Mouse (Mus musculus): ENCODE results near the gene Fiz1. TPM values are rescaled to one million over a fixed set of nuclear protein-coding genes. Genes with fewer than 3 reads are reported as not detected.

Fiz1 gene
- polyA plus RNA-seq, 1 experiment: 28.0 TPM

GRCm38 (mm10) chr7:4993347-4993998 lies 21.0 kb downstream of the Fiz1 start:
- TF ChIP-seq GATA1 (IDR thresholded peaks at IDR 0.05; ENCODE audit: borderline replicate concordance, low read length): no peak
- TF ChIP-seq FLI1 (IDR thresholded peaks at IDR 0.05; ENCODE audit: low read length): no peak
- Histone ChIP-seq H3K4me1 (peaks cover 22% of the 10 kb centered on the region), H3K36me3 (replicated peaks; ENCODE audit: low read length) (peaks cover 26% of the 10 kb centered on the region)

GRCm38 (mm10) chr7:4988250-4988649 lies 26.2 kb downstream of the Fiz1 start:
- H3K4me1 ChIP-seq: peaks cover 7% of the 10 kb centered on the region; the same call in 1 of the 2 replicates
- H3K9me3 ChIP-seq: peaks cover 33% of the 10 kb centered on the region
- no peak overlapping the region for H3K4me3 ChIP-seq (replicated peaks)
- peaks cover 28% of the 10 kb centered on the region for H3K27me3 ChIP-seq (replicated peaks)
- no peak for TF ChIP-seq FLI1 (IDR thresholded peaks at IDR 0.05; ENCODE audit: low read length)
- no peak for TF ChIP-seq GATA1 (IDR thresholded peaks at IDR 0.05; ENCODE audit: borderline replicate concordance, low read length)
- peaks cover 11% of the 10 kb centered on the region for H3K36me3 ChIP-seq (replicated peaks; ENCODE audit: low read length)

More at GRCm38 (mm10) chr7:4993347-4993998, 21.0 kb downstream of the Fiz1 start:
- H3K4me3 ChIP-seq (replicated peaks): peak overlapping the region; percentile 4
- peaks cover 5% of the 10 kb centered on the region for H3K27me3 ChIP-seq (replicated peaks)
- H3K9me3 ChIP-seq: peaks cover 49% of the 10 kb centered on the region

- no peak overlapping the region for H3K4me3 ChIP-seq (replicated peaks)
- H3K4me1 ChIP-seq: peaks cover 11% of the 10 kb centered on the region
- no peaks in the 10 kb centered on the region for H3K36me3 ChIP-seq (replicated peaks; ENCODE audit: low read length)
- no peak for TF ChIP-seq FLI1 (IDR thresholded peaks at IDR 0.05; ENCODE audit: low read length)
- no peak for TF ChIP-seq GATA1 (IDR thresholded peaks at IDR 0.05; ENCODE audit: borderline replicate concordance, low read length)
- peaks cover 30% of the 10 kb centered on the region for H3K27me3 ChIP-seq (replicated peaks)
- peaks cover 11% of the 10 kb centered on the region for H3K9me3 ChIP-seq
Measured at GRCm38 (mm10) chr7:4976832-4977231, 37.7 kb downstream of the Fiz1 start.

- H3K4me1 ChIP-seq: peaks cover 24% of the 10 kb centered on the region
- H3K27me3 ChIP-seq (replicated peaks): peaks cover 36% of the 10 kb centered on the region
- H3K4me3 ChIP-seq (replicated peaks): no peak overlapping the region
- TF ChIP-seq FLI1 (IDR thresholded peaks at IDR 0.05; ENCODE audit: low read length) (no peak), GATA1 (IDR thresholded peaks at IDR 0.05; ENCODE audit: borderline replicate concordance, low read length) (no peak)
- peaks cover 11% of the 10 kb centered on the region for H3K9me3 ChIP-seq
- no peaks in the 10 kb centered on the region for H3K36me3 ChIP-seq (replicated peaks; ENCODE audit: low read length)
Measured at GRCm38 (mm10) chr7:4975455-4975854, 39.0 kb downstream of the Fiz1 start.

DNA sequence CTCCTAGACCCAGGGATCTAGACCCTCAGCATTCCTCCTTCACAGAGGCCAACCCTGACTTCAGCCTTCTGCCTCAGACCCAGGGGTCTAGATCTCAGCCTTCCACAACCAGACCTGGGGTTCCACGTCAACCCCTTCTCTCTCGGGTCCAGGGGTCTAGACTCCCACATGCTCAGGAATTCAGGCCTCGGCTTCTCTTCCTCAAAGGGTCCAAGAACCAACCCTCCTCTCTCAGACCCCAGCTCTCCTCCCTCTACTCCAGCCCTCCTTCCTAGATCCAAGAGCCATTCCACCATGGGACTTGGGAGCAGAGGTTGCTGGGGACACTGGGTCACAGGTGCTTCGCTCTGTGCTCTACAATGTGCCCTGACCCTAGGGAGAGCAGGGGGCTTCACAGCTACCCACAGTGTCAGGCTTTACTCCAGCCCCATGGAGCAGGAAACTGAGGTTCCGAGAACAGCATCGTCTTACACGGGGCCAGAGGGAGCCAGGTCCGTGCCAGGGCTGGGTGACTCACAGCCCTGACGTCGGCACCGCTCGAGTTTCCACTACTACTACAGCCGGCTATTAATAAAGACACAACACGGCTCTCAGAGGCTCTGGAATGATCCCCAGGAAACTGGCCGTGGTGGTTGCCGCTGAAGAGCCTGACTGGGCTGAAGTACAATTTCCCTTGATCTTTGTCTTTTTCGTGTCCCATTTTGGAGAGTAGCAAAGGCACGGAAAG lies 42.0 kb downstream of the Fiz1 start:
- no peaks in the 10 kb centered on the region for H3K36me3 ChIP-seq (replicated peaks; ENCODE audit: low read length)
- H3K27me3 ChIP-seq (replicated peaks): peaks cover 45% of the 10 kb centered on the region
- H3K4me3 ChIP-seq (replicated peaks): no peak overlapping the region
- H3K4me1 ChIP-seq: peaks cover 24% of the 10 kb centered on the region
- no peak for TF ChIP-seq GATA1 (IDR thresholded peaks at IDR 0.05; ENCODE audit: borderline replicate concordance, low read length)
- TF ChIP-seq FLI1 (IDR thresholded peaks at IDR 0.05; ENCODE audit: low read length): no peak
- peaks cover 11% of the 10 kb centered on the region for H3K9me3 ChIP-seq

GRCm38 (mm10) chr7:4971710-4972109 lies 42.8 kb downstream of the Fiz1 start:
- Histone ChIP-seq H3K36me3 (replicated peaks; ENCODE audit: low read length) (no peaks in the 10 kb centered on the region), H3K4me1 (peaks cover 24% of the 10 kb centered on the region), H3K27me3 (replicated peaks) (peaks cover 51% of the 10 kb centered on the region), H3K4me3 (replicated peaks) (no peak overlapping the region), H3K9me3 (peaks cover 4% of the 10 kb centered on the region)
- no peak for TF ChIP-seq GATA1 (IDR thresholded peaks at IDR 0.05; ENCODE audit: borderline replicate concordance, low read length)
- no peak for TF ChIP-seq FLI1 (IDR thresholded peaks at IDR 0.05; ENCODE audit: low read length)

DNA sequence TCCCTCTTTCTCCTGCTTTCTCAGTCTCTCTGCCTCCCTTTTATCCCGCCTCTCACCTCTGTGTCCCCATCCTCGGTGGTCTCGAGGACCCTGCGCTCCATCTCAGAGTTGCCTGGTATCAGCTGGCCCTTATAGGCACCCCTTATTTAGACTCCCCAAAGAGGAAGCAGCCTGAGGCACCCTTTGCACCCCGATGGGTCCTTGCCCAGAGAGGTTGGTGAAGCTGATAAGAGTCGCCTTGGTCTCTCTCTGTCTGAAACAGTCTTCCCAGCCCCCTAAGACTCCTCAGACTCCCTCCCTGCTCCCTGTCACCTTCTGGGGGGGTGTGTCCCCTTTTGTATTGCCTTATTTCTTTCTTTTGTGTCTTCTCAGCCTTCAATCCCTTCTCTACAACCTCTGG lies 43.4 kb downstream of the Fiz1 start, which contains the start of gene Sbk3:
Gene Sbk3, minus strand, starts transcription at position 101 of the 400 bp plus-strand sequence.
- Histone ChIP-seq H3K9me3 (no peaks in the 10 kb centered on the region), H3K36me3 (replicated peaks; ENCODE audit: low read length) (no peaks in the 10 kb centered on the region), H3K27me3 (replicated peaks) (peaks cover 50% of the 10 kb centered on the region), H3K4me1 (peaks cover 24% of the 10 kb centered on the region), H3K4me3 (replicated peaks) (no peak within 1 kb of the TSS)
- TF ChIP-seq FLI1 (IDR thresholded peaks at IDR 0.05; ENCODE audit: low read length): no peak
- no peak for TF ChIP-seq GATA1 (IDR thresholded peaks at IDR 0.05; ENCODE audit: borderline replicate concordance, low read length)

GRCm38 (mm10) chr7:4964988-4965387 lies 49.5 kb downstream of the Fiz1 start:
- H3K27me3 ChIP-seq (replicated peaks): peaks cover 34% of the 10 kb centered on the region

GRCm38 (mm10) chr7:4964272-4964671 lies 50.2 kb downstream of the Fiz1 start, which contains the start of gene Sbk2:
Sbk2 (minus strand) TSS chr7:4964406.
- no peak for TF ChIP-seq GATA1 (IDR thresholded peaks at IDR 0.05; ENCODE audit: borderline replicate concordance, low read length)
- TF ChIP-seq FLI1 (IDR thresholded peaks at IDR 0.05; ENCODE audit: low read length): no peak
- peaks cover 16% of the 10 kb centered on the region for H3K4me1 ChIP-seq
- peaks cover 27% of the 10 kb centered on the region for H3K27me3 ChIP-seq (replicated peaks)
- no peaks in the 10 kb centered on the region for H3K36me3 ChIP-seq (replicated peaks; ENCODE audit: low read length)
- no peaks in the 10 kb centered on the region for H3K9me3 ChIP-seq
- H3K4me3 ChIP-seq (replicated peaks): peak within 1 kb of the TSS; percentile 89

More at GRCm38 (mm10) chr7:4964988-4965387, 49.5 kb downstream of the Fiz1 start:
- TF ChIP-seq GATA1 (IDR thresholded peaks at IDR 0.05; ENCODE audit: borderline replicate concordance, low read length) (no peak), FLI1 (IDR thresholded peaks at IDR 0.05; ENCODE audit: low read length) (no peak)
- H3K4me3 ChIP-seq (replicated peaks): no peak overlapping the region
- H3K36me3 ChIP-seq (replicated peaks; ENCODE audit: low read length): no peaks in the 10 kb centered on the region
- H3K9me3 ChIP-seq: no peaks in the 10 kb centered on the region
- peaks cover 12% of the 10 kb centered on the region for H3K4me1 ChIP-seq

DNA sequence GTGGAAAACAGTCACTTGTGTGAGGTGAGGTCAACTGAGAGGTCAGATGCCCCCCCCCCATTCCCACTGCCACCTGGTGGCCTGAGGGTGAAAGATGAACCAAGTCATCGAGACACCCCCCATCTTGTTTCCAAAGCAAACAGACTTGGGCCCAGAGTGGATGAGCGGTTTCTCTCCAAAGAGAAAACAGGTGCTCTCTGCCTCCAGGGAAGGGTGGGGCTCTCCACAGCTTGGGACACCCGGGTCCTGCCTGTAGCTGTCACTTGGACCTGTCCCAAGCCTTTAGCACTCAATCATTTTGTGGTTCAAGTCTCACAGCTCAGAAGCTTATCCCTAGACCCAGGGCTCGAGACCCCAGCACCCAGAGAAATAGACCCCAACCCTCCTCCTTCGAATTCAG lies 51.0 kb downstream of the Fiz1 start:
- no peaks in the 10 kb centered on the region for H3K36me3 ChIP-seq (replicated peaks; ENCODE audit: low read length)
- H3K4me3 ChIP-seq (replicated peaks): peak overlapping the region; percentile 89
- TF ChIP-seq FLI1 (IDR thresholded peaks at IDR 0.05; ENCODE audit: low read length): no peak
- no peak for TF ChIP-seq GATA1 (IDR thresholded peaks at IDR 0.05; ENCODE audit: borderline replicate concordance, low read length)
- peaks cover 23% of the 10 kb centered on the region for H3K27me3 ChIP-seq (replicated peaks)
- no peaks in the 10 kb centered on the region for H3K9me3 ChIP-seq
- H3K4me1 ChIP-seq: peaks cover 23% of the 10 kb centered on the region
